Mouse (Mus musculus) thymus, postnatal 14 days (tissue): Measurements from ENCODE around the gene Zfp3.

Experiments used
- DNase-seq: peaks from one replicate; pipeline ENCODE4 v3.0.0; 2021

The Zfp3 gene

GRCm38 (mm10) chr11:70809011-70809410, 45.0 kb downstream of the Zfp3 start:
- no peak for DNase-seq

DNA sequence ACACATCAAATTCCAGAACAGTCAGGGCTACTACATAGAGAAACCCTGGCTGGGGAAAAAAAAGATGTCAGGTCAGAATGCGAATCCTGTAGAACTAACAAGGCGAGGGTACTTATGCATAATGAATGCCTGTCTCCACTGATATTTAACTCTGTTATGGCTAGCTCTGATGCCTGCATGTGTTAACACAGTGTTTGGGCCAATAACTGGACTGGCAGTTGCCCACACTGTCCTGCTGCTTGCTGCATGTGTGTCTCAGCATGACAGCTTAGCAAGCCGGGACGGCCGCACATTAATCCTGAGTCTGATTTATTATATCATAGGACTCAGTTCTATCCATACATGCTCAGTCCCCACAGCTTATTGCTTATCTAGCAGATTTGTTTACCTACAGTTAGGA, 47.0 kb downstream of the Zfp3 start:
- DNase-seq, result no peak

DNA sequence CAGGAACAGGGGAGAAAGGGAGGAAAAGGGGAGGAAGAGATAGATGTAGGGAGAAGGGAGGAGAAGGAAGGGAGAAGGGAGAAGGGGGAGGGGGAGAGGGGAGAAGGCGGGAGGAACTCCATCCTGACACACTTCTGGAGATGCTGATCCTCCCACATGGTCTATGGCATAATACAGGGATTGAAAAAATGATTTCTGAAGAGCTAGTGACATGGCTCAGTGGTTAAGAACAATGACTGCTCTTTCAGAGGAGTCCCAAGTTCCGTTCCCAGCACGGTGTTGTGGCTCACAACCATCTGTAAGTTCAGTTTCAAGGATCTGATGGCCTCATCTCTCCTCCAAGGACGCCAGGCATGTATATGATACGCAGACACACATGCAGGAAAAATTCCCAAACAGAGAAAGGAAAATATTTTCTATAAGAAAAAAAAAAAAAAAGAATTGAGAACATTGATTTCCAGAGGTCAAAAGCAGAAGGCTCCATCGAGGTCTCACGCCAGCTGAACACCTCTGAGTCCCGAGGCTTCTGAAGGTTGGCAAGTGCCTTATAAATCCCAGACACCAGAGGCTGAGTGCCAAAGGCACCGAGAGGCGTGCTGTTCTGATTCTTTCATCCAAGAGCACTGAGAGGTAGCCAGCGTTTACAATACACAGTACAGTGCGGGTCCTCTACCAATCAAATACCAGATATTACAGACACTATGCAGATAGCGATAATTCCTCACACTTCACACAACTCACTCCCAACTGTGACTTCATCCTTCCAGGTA, 47.6 kb downstream of the Zfp3 start:
- DNase-seq, result no peak

GRCm38 (mm10) chr11:70812365-70812764, 48.4 kb downstream of the Zfp3 start, which contains the start of gene Scimp:
Gene Scimp, minus strand, starts transcription at chr11:70812586.
- DNase-seq, result no peak

- DNase-seq, result no peak
Measured at GRCm38 (mm10) chr11:70815071-70815470, 51.1 kb downstream of the Zfp3 start.

DNA sequence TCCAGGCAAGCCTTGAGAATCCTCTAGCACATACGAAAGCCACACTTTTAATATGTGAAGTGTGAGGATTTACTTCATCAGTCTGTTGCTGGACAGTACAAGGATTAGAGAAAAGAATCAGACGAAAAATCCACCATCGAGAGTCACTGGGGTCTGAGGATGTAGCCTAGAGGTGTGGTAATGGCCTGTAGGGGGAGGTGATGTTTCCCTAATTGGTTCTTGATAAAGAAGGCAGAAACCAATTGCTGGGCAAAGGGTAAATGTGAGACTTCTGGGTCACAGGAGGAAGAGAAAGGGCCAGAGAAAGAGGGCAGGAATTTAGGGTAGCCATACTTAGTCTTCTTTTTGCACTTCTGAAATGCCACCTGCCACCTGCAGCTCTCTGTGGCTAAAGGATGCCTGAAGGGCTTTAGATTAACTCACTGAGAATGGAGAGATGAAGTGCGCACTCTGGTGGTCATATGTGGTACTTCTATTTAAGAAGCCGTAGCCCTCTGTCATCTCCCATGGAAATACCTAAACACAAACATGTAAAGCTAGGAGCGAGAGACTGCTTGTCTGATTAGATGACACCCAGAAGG, 51.6 kb downstream of the Zfp3 start:
- DNase-seq, result peak; percentile 64

DNA sequence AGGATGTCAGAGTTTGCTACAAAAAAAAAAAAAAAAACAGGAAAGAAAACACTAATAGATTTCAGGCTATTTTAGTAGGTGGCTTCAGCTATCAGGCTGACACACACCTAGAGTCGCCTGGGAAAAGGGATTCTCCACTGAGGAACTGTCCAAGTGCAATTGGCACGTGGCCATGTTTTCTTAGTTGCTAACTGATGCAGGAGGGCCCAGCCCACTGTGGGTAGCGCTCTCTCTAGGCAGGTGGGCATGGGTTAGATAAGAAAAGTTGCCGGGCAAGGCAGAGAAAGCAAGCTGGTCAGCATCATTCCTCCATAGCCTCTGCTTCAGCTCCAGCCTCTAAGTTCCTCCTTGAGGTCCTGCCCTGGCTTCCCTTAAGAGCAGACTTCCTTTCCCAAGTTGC, 52.8 kb downstream of the Zfp3 start:
- DNase-seq, result no peak

GRCm38 (mm10) chr11:70820120-70820519, 56.1 kb downstream of the Zfp3 start:
- DNase-seq, result no peak

DNA sequence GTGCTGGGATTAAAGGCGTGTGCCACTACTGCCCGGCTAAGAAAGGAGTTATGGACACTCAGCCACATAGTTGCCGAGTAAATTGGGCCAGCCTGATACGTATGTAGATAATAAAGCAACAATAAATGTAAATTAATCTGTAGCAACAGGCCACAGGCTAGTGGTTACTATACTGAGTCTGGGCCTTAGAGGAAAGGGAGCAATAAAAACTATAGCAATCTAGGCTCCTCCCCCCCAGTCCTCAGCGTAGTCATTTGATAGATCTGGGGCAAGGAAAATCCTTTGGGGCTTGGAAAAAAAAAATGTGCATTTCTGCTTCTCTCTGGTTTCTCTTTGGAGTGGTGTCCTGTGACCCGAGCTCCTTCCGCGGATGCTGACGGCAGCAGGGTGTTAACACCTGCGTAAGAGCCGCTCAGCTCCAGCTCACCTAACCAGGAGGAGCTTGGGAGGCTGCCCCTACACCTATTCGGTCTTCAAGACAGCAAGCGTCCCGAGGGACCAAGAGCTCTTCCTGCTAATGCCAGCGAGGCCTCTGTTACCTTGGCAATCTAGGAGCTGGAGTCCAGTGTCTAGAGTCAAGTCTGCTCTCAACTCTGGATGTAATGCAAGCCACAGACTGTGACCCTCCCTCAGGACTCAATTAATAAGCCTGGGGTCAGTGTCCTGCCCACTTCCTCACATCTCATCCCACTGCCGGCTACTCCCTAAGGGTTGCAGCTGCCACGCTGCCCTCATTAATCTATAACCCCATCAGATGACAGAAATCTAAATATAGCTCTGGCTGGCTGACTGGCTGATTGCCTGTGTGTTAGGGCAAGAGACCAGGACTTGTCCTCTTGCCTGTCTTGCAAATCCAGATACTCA, 58.0 kb downstream of the Zfp3 start:
- DNase-seq, result no peak
